ENCODE assay signal across 9 mouse cellular contexts in the genomic region with DNA sequence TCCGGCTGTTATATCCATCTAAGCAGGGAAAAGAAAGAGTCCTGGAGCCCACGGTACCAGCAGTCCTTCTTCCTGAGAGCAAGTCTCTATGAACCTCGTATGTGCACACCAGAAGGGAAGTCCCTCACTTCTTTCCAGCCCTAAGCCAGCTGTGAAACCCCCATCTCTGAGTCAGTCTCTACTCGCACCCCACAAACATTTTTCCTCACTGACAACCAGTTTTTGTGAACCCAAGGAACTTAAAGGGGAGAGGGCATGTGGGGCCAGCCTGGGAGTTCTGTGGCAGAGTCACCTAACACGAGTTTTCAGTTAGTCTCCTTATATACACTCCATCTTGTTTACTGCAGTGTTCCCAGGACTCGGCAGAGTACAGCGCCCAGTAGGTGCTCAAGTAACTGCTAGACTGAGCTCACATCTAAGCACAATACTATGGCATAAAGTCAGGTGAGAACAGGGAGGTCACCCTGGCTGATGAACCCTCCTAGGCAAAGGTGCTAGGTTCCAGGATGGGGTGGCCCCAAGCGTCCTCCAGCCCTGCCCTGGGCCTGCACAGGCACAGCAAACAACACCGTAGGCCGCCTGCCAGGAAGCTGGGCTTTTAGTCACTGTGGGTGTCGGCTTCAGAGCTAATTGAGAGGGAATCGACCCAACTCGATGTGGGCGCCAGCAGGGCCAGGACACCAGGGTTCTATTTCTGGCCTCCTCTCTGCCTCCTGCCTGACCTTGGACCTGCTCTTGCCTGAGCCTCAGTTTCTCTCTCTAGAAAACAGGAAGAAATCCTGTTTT. TPM values are rescaled to one million over a fixed set of nuclear protein-coding genes. Genes with fewer than 3 reads are reported as not detected.
DNase-seq lines count a peak whose midpoint lies in the region; ATAC-seq lines count a peak whose summit lies in the region.
"Had no signal": no experiment of that assay in that cellular context is flagged by ENCODE, and none has a peak within 500 bp of the region (broad histone marks: within the 10 kb centered on the region; RNA-seq: fewer than 3 reads in every experiment).

No protein-coding gene starts in this region.

- peaks cover 92% of the 10 kb centered on the region for H3K4me1 ChIP-seq in hindbrain, embryonic 12.5 days
- H3K4me1 ChIP-seq in hindbrain, embryonic 11.5 days (replicated peaks; ENCODE audit: control insufficient read depth, insufficient read depth, low read length): peaks cover 36% of the 10 kb centered on the region
- H3K4me1 ChIP-seq in lung, embryonic 16.5 days (replicated peaks; ENCODE audit: control insufficient read depth, insufficient read depth, low read length): peaks cover 94% of the 10 kb centered on the region

- no peak for DNase-seq in hindbrain, embryonic 11.5 days (ENCODE audit: low spot score)
- DNase-seq in adipocyte (ENCODE audit: low spot score): peak; percentile 69
- DNase-seq in gastrocnemius, postnatal 36 days: peak; percentile 60 to 72
- no peak for DNase-seq in testis, postnatal 14 days (ENCODE audit: low spot score)
- DNase-seq in spleen, adult 12 weeks (ENCODE audit: low spot score): no peak

- 66% methylated on average over 14 of the region's 14 CpGs for WGBS in hindbrain, embryonic 12.5 days
- WGBS in hindbrain, embryonic 11.5 days: 70% methylated on average over 14 of the region's 14 CpGs
- WGBS in lung, embryonic 16.5 days: 50% methylated on average over 14 of the region's 14 CpGs

- 0 out of 2 replicates have a peak overlapping the region, but pooled peaks have one; percentile 26 for H3K27ac ChIP-seq in hindbrain, embryonic 12.5 days
- H3K27ac ChIP-seq in hindbrain, embryonic 11.5 days (ENCODE audit: low read depth, low read length): no peak overlapping the region
- peak overlapping the region; percentile 89 for H3K27ac ChIP-seq in lung, embryonic 16.5 days (ENCODE audit: low read length)

- intact Hi-C loops in gastrocnemius, postnatal 36 days (cut with DNase I): no loop called here

- H3K4me3 ChIP-seq in hindbrain, embryonic 12.5 days: no peak overlapping the region
- no peak overlapping the region for H3K4me3 ChIP-seq in hindbrain, embryonic 11.5 days (ENCODE audit: low read depth, low read length)
- H3K4me3 ChIP-seq in lung, embryonic 16.5 days (ENCODE audit: low read length): no peak overlapping the region

- ATAC-seq in hindbrain, embryonic 12.5 days (ENCODE audit: low FRiP score): no peak
- no peak for ATAC-seq in hindbrain, embryonic 11.5 days (ENCODE audit: low FRiP score)
- ATAC-seq in lung, embryonic 16.5 days (ENCODE audit: low read depth): no peak
- no peak for ATAC-seq in erythroblast, adult 5-6 weeks (replicated peaks; ENCODE audit: low FRiP score, poor library complexity, severe bottlenecking)
- ATAC-seq: Patski had no signal

- H3K4me2 ChIP-seq in hindbrain, embryonic 12.5 days (replicated peaks): no peak overlapping the region
- H3K4me2 ChIP-seq in hindbrain, embryonic 11.5 days (replicated peaks; ENCODE audit: low read depth, low read length): no peak overlapping the region
- no peak overlapping the region for H3K4me2 ChIP-seq in lung, embryonic 16.5 days (ENCODE audit: low read depth, low read length)

- H3K9ac ChIP-seq in hindbrain, embryonic 12.5 days: no peak overlapping the region
- H3K9ac ChIP-seq in hindbrain, embryonic 11.5 days (ENCODE audit: low read depth, low read length): no peak overlapping the region
- H3K9ac ChIP-seq in lung, embryonic 16.5 days (ENCODE audit: low read length): peak overlapping the region; percentile 54

- H3K27me3 ChIP-seq in hindbrain, embryonic 12.5 days: peaks cover 22% of the 10 kb centered on the region
- peaks cover 16% of the 10 kb centered on the region for H3K27me3 ChIP-seq in hindbrain, embryonic 11.5 days (ENCODE audit: control insufficient read depth, insufficient read depth, low read length)
- H3K27me3 ChIP-seq in lung, embryonic 16.5 days (ENCODE audit: control insufficient read depth, insufficient read depth, low read depth, low read length): no peaks in the 10 kb centered on the region
- H3K27me3 ChIP-seq: Patski had no signal

- H3K9me3 ChIP-seq in hindbrain, embryonic 12.5 days (replicated peaks): no peaks in the 10 kb centered on the region
- H3K9me3 ChIP-seq in hindbrain, embryonic 11.5 days (ENCODE audit: control insufficient read depth, low read length): no peaks in the 10 kb centered on the region
- no peaks in the 10 kb centered on the region for H3K9me3 ChIP-seq in lung, embryonic 16.5 days (ENCODE audit: control insufficient read depth, low read length)

- peaks cover 26% of the 10 kb centered on the region for H3K36me3 ChIP-seq in hindbrain, embryonic 12.5 days
- no peaks in the 10 kb centered on the region; the same call in 1 of the 2 replicates for H3K36me3 ChIP-seq in hindbrain, embryonic 11.5 days (ENCODE audit: control insufficient read depth, insufficient read depth, low read length)
- no peaks in the 10 kb centered on the region for H3K36me3 ChIP-seq in lung, embryonic 16.5 days (ENCODE audit: control insufficient read depth, insufficient read depth, low read length)

RNA-seq across cellular contexts. Expression of a gene that starts 6.7 kb away (rescaled TPM):
- polyA plus RNA-seq in hindbrain, embryonic 12.5 days (2016; fragmentation: Nextera tagmentation; extraction: Ambion mirVana): 26.8 and 28.3 TPM in 2 replicates
- 10.7 and 12.0 TPM in 2 replicates for polyA plus RNA-seq in hindbrain, embryonic 11.5 days (2014; fragmentation: Nextera tagmentation; extraction: Ambion mirVana)
- total RNA-seq in gastrocnemius, postnatal 36 days (2021): 1 to 10 TPM; 4.9 to 6.1 TPM
- 10.4 and 11.8 TPM in 2 replicates for polyA plus RNA-seq in lung, embryonic 16.5 days (2015; fragmentation: Nextera tagmentation; extraction: Ambion mirVana)
- total RNA-seq in erythroblast, adult 5-6 weeks (2015; ENCODE audit: low replicate concordance): not detected in 2 replicates
- not detected in 2 replicates for total RNA-seq in erythroblast, adult 5-6 weeks (2017; ENCODE audit: low replicate concordance)

RNA-seq across cellular contexts. Expression of a gene that starts 24.0 kb away (rescaled TPM):
- polyA plus RNA-seq in hindbrain, embryonic 12.5 days (2016; fragmentation: Nextera tagmentation; extraction: Ambion mirVana): 1.4 and 2.6 TPM in 2 replicates
- 0.84 and 1.2 TPM in 2 replicates for polyA plus RNA-seq in hindbrain, embryonic 11.5 days (2014; fragmentation: Nextera tagmentation; extraction: Ambion mirVana)
- total RNA-seq in gastrocnemius, postnatal 36 days (2021): not detected
- polyA plus RNA-seq in lung, embryonic 16.5 days (2015; fragmentation: Nextera tagmentation; extraction: Ambion mirVana): 0.65 and 1.2 TPM in 2 replicates
- total RNA-seq in erythroblast, adult 5-6 weeks (2015; ENCODE audit: low replicate concordance): not detected in 2 replicates
- total RNA-seq in erythroblast, adult 5-6 weeks (2017; ENCODE audit: low replicate concordance): not detected in 2 replicates

RNA-seq across cellular contexts. Expression of a gene that starts 34.2 kb away (rescaled TPM):
- 12.5 and 12.9 TPM in 2 replicates for polyA plus RNA-seq in hindbrain, embryonic 12.5 days (2016; fragmentation: Nextera tagmentation; extraction: Ambion mirVana)
- polyA plus RNA-seq in hindbrain, embryonic 11.5 days (2014; fragmentation: Nextera tagmentation; extraction: Ambion mirVana): 8.0 and 9.8 TPM in 2 replicates
- 10 to 100 TPM; 60.6 to 81.6 TPM for total RNA-seq in gastrocnemius, postnatal 36 days (2021)
- polyA plus RNA-seq in lung, embryonic 16.5 days (2015; fragmentation: Nextera tagmentation; extraction: Ambion mirVana): 4.5 and 5.4 TPM in 2 replicates
- total RNA-seq in erythroblast, adult 5-6 weeks (2015; ENCODE audit: low replicate concordance): not detected in 2 replicates
- total RNA-seq in erythroblast, adult 5-6 weeks (2017; ENCODE audit: low replicate concordance): not detected in 2 replicates

Comparison
In these comparisons a context has a peak if more than half of its experiments do, and no peak if none do; other contexts are left out.
1. DNase-seq: peak in adipocyte (single experiment) and gastrocnemius, postnatal 36 days (2 of 2); none in hindbrain, embryonic 11.5 days (single experiment), testis, postnatal 14 days (single experiment) and spleen, adult 12 weeks (single experiment).